Mouse (Mus musculus) ES-E14 (cell line): Measurements from ENCODE around the gene Ppp2r1b.

Experiments used
- CHD2 ChIP-seq: IDR thresholded peaks from 2 replicates; pipeline ENCODE4 v1.6.1; 2014; ENCODE audit warnings: mild to moderate bottlenecking, low read depth, low read length, inconsistent platforms
- HCFC1 ChIP-seq: IDR thresholded peaks from 2 replicates; pipeline ENCODE4 v1.6.1; 2012; ENCODE audit warnings: low read length, inconsistent platforms, borderline replicate concordance; ENCODE audit not compliant: insufficient read depth
- MAFK ChIP-seq: IDR thresholded peaks from 2 replicates; pipeline ENCODE4 v1.6.1; 2014; ENCODE audit warnings: mild to moderate bottlenecking, low read depth, low read length, inconsistent platforms; ENCODE audit not compliant: insufficient read depth
- ZC3H11A ChIP-seq: IDR thresholded peaks from 2 replicates; pipeline ENCODE4 v1.6.1; 2012; ENCODE audit warnings: low read depth, mild to moderate bottlenecking, inconsistent platforms, low read length, borderline replicate concordance
- ZNF384 ChIP-seq: IDR thresholded peaks from 2 replicates; pipeline ENCODE4 v1.6.1; 2012; ENCODE audit warnings: low read depth, low read length, inconsistent platforms

- TF ChIP-seq HCFC1: no peak
- no peak for TF ChIP-seq ZNF384
- no peak for TF ChIP-seq MAFK
- no peak for TF ChIP-seq ZC3H11A
- TF ChIP-seq CHD2: no peak
Measured at GRCm38 (mm10) chr9:50882183-50882582, 37.1 kb downstream of the Ppp2r1b start.
